Mouse (Mus musculus): ENCODE measurements around the gene Ceacam20. TPM values are rescaled to one million over a fixed set of nuclear protein-coding genes. Genes with fewer than 3 reads are reported as not detected.
"Not testable (repeated sequence)": the region's sequence is repeated elsewhere in the genome, so short reads cannot be mapped to it uniquely, and the experiment has no call there.

The Ceacam20 gene
- polyA plus RNA-seq, 1 experiment from 2014 or later: not detected

DNA sequence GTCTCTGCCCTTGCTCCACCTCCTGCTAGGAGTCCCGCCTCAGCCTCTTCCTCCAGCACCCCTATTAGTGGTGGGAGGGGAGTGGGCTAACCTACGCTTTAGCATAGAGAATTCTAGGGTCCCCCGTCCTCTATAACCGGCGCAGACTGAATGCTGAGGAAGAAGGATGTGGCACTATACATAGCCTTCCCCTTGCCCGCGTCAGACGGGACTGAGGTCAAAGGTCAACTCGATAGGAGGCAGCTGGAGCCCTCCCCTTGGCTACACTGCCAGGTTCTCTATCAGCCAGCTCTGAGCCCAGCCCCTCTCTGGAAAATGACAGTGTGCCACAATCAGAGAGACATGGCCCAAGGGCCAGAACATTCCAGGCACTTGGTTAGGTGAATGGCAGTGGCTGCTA lies 14.6 kb upstream of the Ceacam20 start, which contains the start of gene Igsf23:
Gene Igsf23, minus strand, starts transcription at position 168 of the 400 bp plus-strand sequence.
- no peak within 1 kb of the TSS for H3K4me3 ChIP-seq
- no peak for ATAC-seq (ENCODE audit: insufficient number of reproducible peaks, low FRiP score, low TSS enrichment, low read depth)
- H3K36me3 ChIP-seq: no peaks in the 10 kb centered on the region
- no peak within 1 kb of the TSS for H3K9ac ChIP-seq
- H3K9me3 ChIP-seq: no peaks in the 10 kb centered on the region
- H3K4me2 ChIP-seq: no peak within 1 kb of the TSS
- no peaks in the 10 kb centered on the region for H3K27me3 ChIP-seq
- no peak within 1 kb of the TSS for H3K27ac ChIP-seq
- 50% methylated on average over 9 of the region's 9 CpGs for WGBS
- H3K4me1 ChIP-seq: no peaks in the 10 kb centered on the region

GRCm38 (mm10) chr7:19952320-19952986 lies 12.8 kb upstream of the Ceacam20 start:
- H3K4me1 ChIP-seq: no peaks in the 10 kb centered on the region
- H3K4me3 ChIP-seq: no peak overlapping the region
- no peak overlapping the region for H3K27ac ChIP-seq
- H3K4me2 ChIP-seq: no peak overlapping the region
- WGBS: 74% methylated on average over 10 of the region's 10 CpGs
- H3K36me3 ChIP-seq: no peaks in the 10 kb centered on the region
- H3K27me3 ChIP-seq: no peaks in the 10 kb centered on the region
- H3K9me3 ChIP-seq: no peaks in the 10 kb centered on the region
- no peak for ATAC-seq (ENCODE audit: insufficient number of reproducible peaks, low FRiP score, low TSS enrichment, low read depth)
- H3K9ac ChIP-seq: no peak overlapping the region

GRCm38 (mm10) chr7:19953054-19953453 lies 12.2 kb upstream of the Ceacam20 start:
- no peaks in the 10 kb centered on the region for H3K4me1 ChIP-seq
- H3K27me3 ChIP-seq: no peaks in the 10 kb centered on the region
- no peak overlapping the region for H3K4me3 ChIP-seq
- WGBS: 51% methylated on average over 9 of the region's 9 CpGs
- ATAC-seq (ENCODE audit: insufficient number of reproducible peaks, low FRiP score, low TSS enrichment, low read depth): no peak
- no peak overlapping the region for H3K4me2 ChIP-seq
- no peak overlapping the region for H3K27ac ChIP-seq
- H3K9me3 ChIP-seq: no peaks in the 10 kb centered on the region
- no peaks in the 10 kb centered on the region for H3K36me3 ChIP-seq
- no peak overlapping the region for H3K9ac ChIP-seq

- Histone ChIP-seq H3K4me3 (no peak overlapping the region), H3K27me3 (no peaks in the 10 kb centered on the region), H3K36me3 (no peaks in the 10 kb centered on the region), H3K4me2 (no peak overlapping the region), H3K4me1 (no peaks in the 10 kb centered on the region), H3K27ac (no peak overlapping the region), H3K9ac (no peak overlapping the region), H3K9me3 (no peaks in the 10 kb centered on the region)
- WGBS: 62% methylated on average over 4 of the region's 4 CpGs
- no peak for ATAC-seq (ENCODE audit: insufficient number of reproducible peaks, low FRiP score, low TSS enrichment, low read depth)
Observed at GRCm38 (mm10) chr7:19955861-19956260, 9.4 kb upstream of the Ceacam20 start.

DNA sequence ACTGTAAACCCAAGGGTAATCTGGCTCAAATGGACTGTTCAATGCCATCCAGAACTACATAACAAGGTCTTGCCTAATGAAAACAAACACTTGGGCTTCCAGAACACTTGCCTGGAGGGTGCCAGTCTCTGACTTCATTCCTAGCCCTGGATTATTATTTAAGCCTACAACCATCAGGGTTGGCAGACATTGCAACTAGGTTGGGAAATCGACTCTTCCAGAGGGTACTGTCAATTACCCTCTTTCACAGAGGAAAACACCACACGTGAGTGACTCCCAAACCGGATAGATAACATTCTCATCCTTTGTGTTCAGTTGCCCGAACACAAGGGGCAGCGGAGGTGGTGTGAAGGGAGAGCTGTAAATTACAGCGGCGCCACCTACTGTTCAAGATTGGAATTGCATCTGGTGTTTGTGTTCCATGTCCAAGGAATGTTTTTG lies 8.9 kb upstream of the Ceacam20 start:
- no peak overlapping the region for H3K9ac ChIP-seq
- no peaks in the 10 kb centered on the region for H3K4me1 ChIP-seq
- 2% methylated on average over 7 of the region's 7 CpGs for WGBS
- H3K4me2 ChIP-seq: no peak overlapping the region
- H3K27me3 ChIP-seq: no peaks in the 10 kb centered on the region
- ATAC-seq (ENCODE audit: insufficient number of reproducible peaks, low FRiP score, low TSS enrichment, low read depth): no peak
- H3K4me3 ChIP-seq: no peak overlapping the region
- H3K9me3 ChIP-seq: no peaks in the 10 kb centered on the region
- no peaks in the 10 kb centered on the region for H3K36me3 ChIP-seq
- H3K27ac ChIP-seq: no peak overlapping the region

GRCm38 (mm10) chr7:19962423-19962822 lies 2.8 kb upstream of the Ceacam20 start:
- no peak overlapping the region for H3K27ac ChIP-seq
- no peak overlapping the region for H3K4me2 ChIP-seq
- no peaks in the 10 kb centered on the region for H3K9me3 ChIP-seq
- 56% methylated on average over 1 of the region's 1 CpGs for WGBS
- no peak overlapping the region for H3K4me3 ChIP-seq
- no peak overlapping the region for H3K9ac ChIP-seq
- H3K4me1 ChIP-seq: no peaks in the 10 kb centered on the region
- no peaks in the 10 kb centered on the region for H3K27me3 ChIP-seq
- H3K36me3 ChIP-seq: no peaks in the 10 kb centered on the region
- no peak for ATAC-seq (ENCODE audit: insufficient number of reproducible peaks, low FRiP score, low TSS enrichment, low read depth)

GRCm38 (mm10) chr7:19969106-19969505 lies 3.9 kb downstream of the Ceacam20 start:
- Histone ChIP-seq H3K4me1 (no peaks in the 10 kb centered on the region), H3K36me3 (no peaks in the 10 kb centered on the region), H3K27ac (no peak overlapping the region), H3K9ac (no peak overlapping the region), H3K9me3 (peaks cover 6% of the 10 kb centered on the region; the same call in 1 of the 2 replicates), H3K4me3 (no peak overlapping the region), H3K4me2 (no peak overlapping the region), H3K27me3 (no peaks in the 10 kb centered on the region)
- WGBS: 75% methylated on average over 3 of the region's 3 CpGs
- ATAC-seq (ENCODE audit: insufficient number of reproducible peaks, low FRiP score, low TSS enrichment, low read depth): no peak

GRCm38 (mm10) chr7:19969541-19970090 lies 4.4 kb downstream of the Ceacam20 start:
- Histone ChIP-seq H3K4me2 (no peak overlapping the region), H3K27me3 (no peaks in the 10 kb centered on the region), H3K4me1 (no peaks in the 10 kb centered on the region), H3K27ac (no peak overlapping the region), H3K4me3 (no peak overlapping the region), H3K9ac (no peak overlapping the region), H3K36me3 (no peaks in the 10 kb centered on the region), H3K9me3 (peaks cover 6% of the 10 kb centered on the region; the same call in 1 of the 2 replicates)
- WGBS: 92% methylated on average over 4 of the region's 4 CpGs
- no peak for ATAC-seq (ENCODE audit: insufficient number of reproducible peaks, low FRiP score, low TSS enrichment, low read depth)

GRCm38 (mm10) chr7:19970196-19970595 lies 5.0 kb downstream of the Ceacam20 start:
- Histone ChIP-seq H3K4me3 (no peak overlapping the region), H3K27ac (no peak overlapping the region), H3K9me3 (peaks cover 6% of the 10 kb centered on the region; the same call in 1 of the 2 replicates), H3K27me3 (no peaks in the 10 kb centered on the region), H3K4me1 (no peaks in the 10 kb centered on the region), H3K9ac (no peak overlapping the region), H3K4me2 (no peak overlapping the region), H3K36me3 (no peaks in the 10 kb centered on the region)
- no peak for ATAC-seq (ENCODE audit: insufficient number of reproducible peaks, low FRiP score, low TSS enrichment, low read depth)
- 94% methylated on average over 8 of the region's 8 CpGs for WGBS

GRCm38 (mm10) chr7:19971516-19971915 lies 6.3 kb downstream of the Ceacam20 start:
- 89% methylated on average over 4 of the region's 4 CpGs for WGBS
- Histone ChIP-seq H3K27ac (no peak overlapping the region), H3K9me3 (peaks cover 6% of the 10 kb centered on the region; the same call in 1 of the 2 replicates), H3K4me3 (no peak overlapping the region), H3K4me2 (no peak overlapping the region), H3K27me3 (no peaks in the 10 kb centered on the region), H3K9ac (no peak overlapping the region), H3K36me3 (no peaks in the 10 kb centered on the region), H3K4me1 (no peaks in the 10 kb centered on the region)
- ATAC-seq (ENCODE audit: insufficient number of reproducible peaks, low FRiP score, low TSS enrichment, low read depth): no peak

GRCm38 (mm10) chr7:19991165-19991564 lies 26.0 kb downstream of the Ceacam20 start, which contains the start of gene Nlrp9b:
Nlrp9b (plus strand) TSS chr7:19991465.
- 65% methylated on average over 8 of the region's 8 CpGs for WGBS
- H3K9me3 ChIP-seq; H3K4me1 ChIP-seq; H3K4me2 ChIP-seq; ATAC-seq (ENCODE audit: insufficient number of reproducible peaks, low FRiP score, low TSS enrichment, low read depth); H3K4me3 ChIP-seq; H3K36me3 ChIP-seq; H3K27me3 ChIP-seq; H3K9ac ChIP-seq; H3K27ac ChIP-seq: not testable (repeated sequence)

DNA sequence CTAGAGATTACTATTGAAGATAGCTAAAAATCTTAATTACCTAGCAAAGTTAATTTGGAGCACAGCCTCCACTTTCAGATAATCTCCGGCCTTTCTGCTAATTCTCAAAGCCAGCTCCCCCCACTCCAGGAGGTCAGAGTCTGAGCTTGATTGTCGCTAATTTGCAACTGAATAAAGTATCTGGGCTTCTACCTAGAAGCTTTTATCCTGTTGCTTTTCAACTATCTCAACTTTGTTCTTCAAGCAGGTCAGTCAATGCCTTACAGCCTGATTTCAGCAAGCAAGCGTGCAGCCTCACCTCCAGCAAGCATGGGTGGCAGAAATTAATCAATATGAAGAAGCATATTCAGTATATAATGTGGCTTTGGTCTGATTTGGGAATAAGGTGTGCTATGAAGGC lies 31.5 kb downstream of the Ceacam20 start:
- H3K9me3 ChIP-seq; H3K4me3 ChIP-seq; H3K36me3 ChIP-seq; H3K9ac ChIP-seq; H3K27me3 ChIP-seq; H3K4me1 ChIP-seq; ATAC-seq (ENCODE audit: insufficient number of reproducible peaks, low FRiP score, low TSS enrichment, low read depth); H3K4me2 ChIP-seq; H3K27ac ChIP-seq: not testable (repeated sequence)
- 58% methylated on average over 3 of the region's 3 CpGs for WGBS
